8 mouse cellular contexts compared by ENCODE assay signal in the genomic region with DNA sequence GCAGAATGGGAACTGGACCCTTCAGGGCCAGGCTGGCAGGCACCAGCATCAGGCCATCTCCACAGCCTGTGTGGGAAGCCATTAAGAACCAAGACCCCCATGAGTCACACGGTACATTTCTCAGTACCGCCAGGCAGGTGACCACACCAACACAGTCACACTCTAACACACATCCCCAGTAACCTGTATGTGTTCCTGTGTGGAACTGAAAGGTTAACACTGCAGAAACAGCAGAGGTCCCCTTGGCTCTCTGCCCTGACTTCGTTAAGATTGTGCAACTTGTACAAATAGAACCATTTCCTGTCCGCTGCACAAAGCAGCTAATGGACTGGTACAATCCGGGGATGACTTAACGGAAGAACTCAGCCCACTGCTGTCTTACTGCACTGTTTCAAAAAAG. TPM values are rescaled to one million over a fixed set of nuclear protein-coding genes. Genes with fewer than 3 reads are reported as not detected.
DNase-seq lines count a peak whose midpoint lies in the region; ATAC-seq lines count a peak whose summit lies in the region.

No protein-coding gene starts in this region.

- 34% methylated on average over 6 of the region's 6 CpGs for WGBS in heart, embryonic 16.5 days

- peak overlapping the region; percentile 14 for H3K4me3 ChIP-seq in heart, embryonic 16.5 days (ENCODE audit: low read length)

- DNase-seq in cerebellum, adult 9-11 months, result peak; percentile 41
- DNase-seq in cerebellum, adult 8-10 months, result no peak
- peak; percentile 59 to 78 for DNase-seq in urinary bladder, adult 18-20 months (ENCODE audit: low spot score in 2 of 2)
- DNase-seq in urinary bladder, postnatal 10 days (ENCODE audit: low spot score), result no peak
- DNase-seq in liver, result peak; percentile 53
- peak; percentile 10 to 18 for DNase-seq in natural killer cell, adult 2 months (ENCODE audit: low spot score in 2 of 2)
- DNase-seq in thymus, postnatal 36 days, result no peak

- H3K4me2 ChIP-seq in heart, embryonic 16.5 days (ENCODE audit: low read depth, low read length), result peak overlapping the region; percentile 50

- H3K4me1 ChIP-seq in heart, embryonic 16.5 days (ENCODE audit: control insufficient read depth, insufficient read depth, low read length), result peaks cover 61% of the 10 kb centered on the region

- peak overlapping the region; percentile 24 for H3K9ac ChIP-seq in heart, embryonic 16.5 days (ENCODE audit: low read length)

- H3K9me3 ChIP-seq in heart, embryonic 16.5 days (replicated peaks; ENCODE audit: control insufficient read depth, low read length), result no peaks in the 10 kb centered on the region

- no peaks in the 10 kb centered on the region for H3K27me3 ChIP-seq in heart, embryonic 16.5 days (ENCODE audit: control insufficient read depth, insufficient read depth, low read length)

- peak overlapping the region; percentile 75 for H3K27ac ChIP-seq in heart, embryonic 16.5 days (ENCODE audit: low read length)

- H3K36me3 ChIP-seq in heart, embryonic 16.5 days (ENCODE audit: control insufficient read depth, insufficient read depth), result no peaks in the 10 kb centered on the region

- peak; percentile 70 for ATAC-seq in heart, embryonic 16.5 days (replicated peaks; ENCODE audit: extremely low read depth, insufficient read depth, low FRiP score)

RNA-seq across cellular contexts. Expression of gene Fndc3b, which starts 21.1 kb away (rescaled TPM):
- polyA plus RNA-seq in heart, embryonic 16.5 days (2015; fragmentation: Nextera tagmentation; extraction: Ambion mirVana), result 21.7 and 24.4 TPM in 2 replicates

Comparison
In these comparisons a context has a peak if more than half of its experiments do, and no peak if none do; other contexts are left out.
1. DNase-seq: peak in cerebellum, adult 9-11 months (single experiment), urinary bladder, adult 18-20 months (2 of 2), liver (single experiment) and natural killer cell, adult 2 months (2 of 2); none in cerebellum, adult 8-10 months (single experiment), urinary bladder, postnatal 10 days (single experiment) and thymus, postnatal 36 days (0 of 2).